Mouse (Mus musculus): Measurements from ENCODE around the gene Slc41a3.

The Slc41a3 gene

GRCm38 (mm10) chr6:90608186-90608585 is 3.7 kb downstream of the Slc41a3 start:
- POLR2A ChIA-PET: interaction anchor here in 3 of 4 experiments (0.6 to 1.9 kb wide), 4 partner anchors 54 to 502 kb away, joined by 3 to 7 read pairs (median 3); no protein-coding TSS in a partner anchor

GRCm38 (mm10) chr6:90610248-90610647 is 5.7 kb downstream of the Slc41a3 start:
- ChIA-PET CTCF (interaction anchor here in 1 of 4 experiments (0.5 kb wide), 1 partner anchor 23 kb away, joined by 3 read pairs; no protein-coding TSS in a partner anchor), POLR2A (no interaction called here)

More at GRCm38 (mm10) chr6:90608186-90608585, 3.7 kb downstream of the Slc41a3 start:
- CTCF ChIA-PET: interaction anchor here (0.5 to 5.2 kb wide), 37 partner anchors 8 to 1381 kb away, joined by 3 to 48 read pairs (median 4); no protein-coding TSS in a partner anchor

GRCm38 (mm10) chr6:90613277-90613676 is 8.8 kb downstream of the Slc41a3 start:
- ChIA-PET CTCF (interaction anchor here in 1 of 4 experiments (2.5 kb wide), 1 partner anchor 124 kb away, joined by 7 read pairs; no protein-coding TSS in a partner anchor), POLR2A (no interaction called here)

- CTCF ChIA-PET: interaction anchor here in 2 of 4 experiments (1.4 to 2.3 kb wide), 2 partner anchors 8 kb away, joined by 6 to 18 read pairs; no protein-coding TSS in a partner anchor
- POLR2A ChIA-PET: no interaction called here
Observed at GRCm38 (mm10) chr6:90615362-90615761, 10.8 kb downstream of the Slc41a3 start.

GRCm38 (mm10) chr6:90615991-90616390 is 11.5 kb downstream of the Slc41a3 start:
- CTCF ChIA-PET: interaction anchor here in 2 of 4 experiments (1.4 to 2.3 kb wide), 3 partner anchors 9 to 188 kb away, joined by 3 to 18 read pairs (median 6); partner anchors contain the start of gene Cfap100 (in 1 of the 2)
- POLR2A ChIA-PET: no interaction called here

DNA sequence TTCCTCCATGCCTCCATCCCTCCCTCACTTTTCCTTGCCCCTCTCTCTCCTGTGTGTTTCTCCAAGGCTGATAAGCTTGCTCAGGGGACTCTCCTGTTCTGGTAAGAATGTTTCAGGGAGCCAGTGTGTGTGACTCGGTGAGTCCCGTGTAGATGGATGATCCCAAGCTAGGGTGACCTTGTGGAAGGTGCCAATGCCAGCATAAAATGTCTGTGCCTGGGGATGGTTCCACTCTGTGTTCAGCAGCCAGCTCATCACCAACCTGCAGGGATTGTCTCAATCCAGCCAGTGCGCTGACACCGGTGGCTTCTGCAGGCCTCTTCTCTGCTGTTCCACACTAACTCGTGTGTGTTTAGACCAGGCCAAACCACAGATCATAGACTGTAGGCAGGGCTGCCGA is 12.0 kb downstream of the Slc41a3 start:
- POLR2A ChIA-PET: no interaction called here
- CTCF ChIA-PET: interaction anchor here in 2 of 4 experiments (1.4 to 2.3 kb wide), 3 partner anchors 9 to 188 kb away, joined by 3 to 18 read pairs (median 6); partner anchors contain the start of gene Cfap100 (in 1 of the 2)

DNA sequence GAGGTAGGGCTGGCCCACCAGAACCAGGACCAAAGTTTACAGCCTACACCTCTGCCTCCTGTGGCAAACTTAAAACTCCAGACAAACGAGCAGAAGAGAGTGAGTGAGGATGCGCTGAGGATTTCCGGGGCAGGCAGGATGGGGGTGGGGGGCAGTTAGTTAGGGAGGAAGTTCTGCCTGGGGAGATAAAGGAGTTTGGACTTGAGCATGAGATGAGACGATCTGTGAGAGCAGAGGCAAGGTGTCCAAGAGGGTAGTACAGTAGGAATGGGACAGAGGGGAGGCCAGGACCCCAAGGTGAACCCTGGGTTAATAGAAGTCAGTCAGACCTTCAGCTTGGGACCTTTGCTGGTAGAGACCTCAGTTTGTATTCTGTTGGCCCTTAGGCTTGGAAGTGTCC is 13.7 kb downstream of the Slc41a3 start:
- CTCF ChIA-PET: interaction anchor here in 3 of 4 experiments (0.8 to 3.3 kb wide), 6 partner anchors 11 to 119 kb away, joined by 3 to 14 read pairs (median 5); no protein-coding TSS in a partner anchor
- POLR2A ChIA-PET: no interaction called here

DNA sequence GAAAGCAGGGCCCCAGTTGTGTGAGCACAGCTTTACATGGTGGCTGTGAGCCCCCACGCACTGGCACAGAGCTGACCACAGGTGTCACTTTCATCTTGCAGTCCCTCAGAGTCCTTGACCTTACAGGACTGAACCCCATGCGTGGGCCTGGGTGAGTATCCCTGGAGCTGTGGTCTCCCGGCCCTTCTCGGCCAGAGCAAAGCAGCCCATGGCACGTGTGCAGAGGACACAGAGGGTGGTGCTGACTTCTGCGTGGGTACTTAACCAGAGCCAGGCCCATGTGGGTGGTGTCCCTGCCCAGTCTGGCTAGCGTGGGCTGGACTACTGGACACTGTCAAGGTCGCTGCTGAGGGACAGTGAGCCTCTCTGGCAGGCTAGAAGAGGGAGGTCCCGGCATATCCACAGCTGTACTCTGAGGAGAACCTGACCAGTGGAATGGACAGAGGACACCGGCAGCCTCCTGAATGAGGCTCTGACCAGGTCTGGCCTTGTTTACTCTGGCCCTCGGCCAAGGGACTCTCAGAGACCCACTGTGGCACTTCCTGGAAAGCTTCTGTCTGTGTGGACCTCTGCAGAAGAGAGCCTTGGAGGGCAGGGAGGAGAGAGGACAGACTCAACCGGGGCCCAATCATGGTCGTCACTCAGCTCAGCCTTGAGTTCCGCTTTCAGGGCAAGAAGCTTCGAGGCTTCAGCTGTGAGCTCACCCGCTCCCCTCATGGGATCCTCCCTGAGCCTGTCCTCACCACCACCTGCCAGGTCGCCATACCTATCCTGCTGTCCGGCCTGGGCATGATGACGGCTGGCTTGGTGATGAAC is 14.5 kb downstream of the Slc41a3 start:
- ChIA-PET POLR2A (no interaction called here), CTCF (interaction anchor here in 3 of 4 experiments (0.5 to 3.3 kb wide), 8 partner anchors 12 to 119 kb away, joined by 3 to 14 read pairs (median 4); no protein-coding TSS in a partner anchor)

DNA sequence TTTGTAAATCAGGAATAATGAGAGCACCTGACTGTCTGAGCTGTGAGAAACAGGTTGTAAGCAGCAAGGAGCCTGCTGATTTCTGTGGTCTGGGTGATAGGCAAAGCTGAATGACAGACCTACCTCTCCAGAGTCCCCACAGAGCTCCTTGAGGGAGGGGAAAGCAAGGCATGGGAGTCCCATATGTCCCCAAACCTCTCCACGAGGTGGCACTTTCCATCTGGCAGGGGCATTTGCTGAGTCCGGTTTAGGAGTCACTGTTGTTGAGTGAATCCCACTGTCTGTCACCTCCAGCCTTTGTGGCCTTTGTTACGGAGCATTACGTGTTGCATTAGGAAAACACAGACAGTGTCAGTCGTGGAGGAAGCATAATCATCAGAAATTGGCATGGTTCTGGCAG is 15.4 kb downstream of the Slc41a3 start:
- CTCF ChIA-PET: interaction anchor here (0.5 to 3.3 kb wide), 6 partner anchors 13 to 1660 kb away, joined by 3 to 16 read pairs (median 9); no protein-coding TSS in a partner anchor
- POLR2A ChIA-PET: no interaction called here

- ChIA-PET POLR2A (no interaction called here), CTCF (interaction anchor here in 1 of 4 experiments (2.3 to 3.3 kb wide), 2 partner anchors 14 kb away, joined by 13 read pairs; no protein-coding TSS in a partner anchor)
Observed at GRCm38 (mm10) chr6:90620791-90621583, 16.5 kb downstream of the Slc41a3 start.

- ChIA-PET CTCF (interaction anchor here in 2 of 4 experiments (1.6 to 2.3 kb wide), 2 partner anchors 15 kb away, joined by 5 to 13 read pairs; no protein-coding TSS in a partner anchor), POLR2A (no interaction called here)
Observed at GRCm38 (mm10) chr6:90621584-90621890, 17.0 kb downstream of the Slc41a3 start.

DNA sequence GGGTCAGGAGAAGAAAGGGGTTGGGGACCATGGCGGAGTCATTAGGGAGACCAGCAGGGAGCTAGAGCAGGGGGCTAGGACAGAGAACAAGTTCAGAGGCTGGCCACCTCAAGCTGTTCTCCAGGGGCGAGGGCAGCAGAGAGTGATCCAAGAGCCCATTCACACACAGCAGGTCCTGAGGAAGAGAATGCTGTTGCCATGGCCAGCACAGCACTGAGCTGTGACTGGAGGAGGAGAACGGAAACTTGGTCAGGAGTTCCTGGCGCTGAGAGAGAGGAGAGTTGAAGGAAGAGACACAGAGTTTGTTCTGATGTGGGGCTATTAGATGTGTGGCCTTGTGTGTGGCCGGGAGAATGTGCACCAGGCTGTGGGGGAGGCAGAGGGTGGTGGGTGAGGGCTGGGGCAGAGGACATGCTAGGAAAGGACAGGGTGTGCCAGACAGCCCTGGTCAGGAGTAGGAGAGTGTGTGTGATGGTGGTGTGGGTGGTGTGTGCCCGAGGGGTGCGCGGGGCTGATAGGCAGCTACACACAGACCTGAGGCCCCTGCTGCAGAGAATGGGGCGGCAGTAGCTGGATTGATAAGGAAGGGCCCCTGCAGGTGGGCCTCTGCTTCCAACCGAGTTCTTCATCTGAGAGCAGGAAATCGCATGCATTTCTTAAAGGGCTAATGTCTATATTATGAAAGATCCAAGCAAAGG is 18.4 kb downstream of the Slc41a3 start:
- POLR2A ChIA-PET: interaction anchor here (0.7 to 1.4 kb wide), 4 partner anchors 11 to 160 kb away, joined by 3 read pairs; no protein-coding TSS in a partner anchor
- CTCF ChIA-PET: interaction anchor here (0.9 to 2.3 kb wide), 5 partner anchors 16 to 115 kb away, joined by 3 to 13 read pairs (median 5); no protein-coding TSS in a partner anchor

- ChIA-PET POLR2A (interaction anchor here in 3 of 4 experiments (0.7 to 1.4 kb wide), 3 partner anchors 11 to 114 kb away, joined by 3 read pairs; no protein-coding TSS in a partner anchor), CTCF (interaction anchor here in 2 of 4 experiments (0.9 to 2.3 kb wide), 3 partner anchors 16 to 114 kb away, joined by 3 to 13 read pairs (median 7); no protein-coding TSS in a partner anchor)
Observed at GRCm38 (mm10) chr6:90623456-90623836, 18.9 kb downstream of the Slc41a3 start.

GRCm38 (mm10) chr6:90624184-90624583 is 19.7 kb downstream of the Slc41a3 start:
- POLR2A ChIA-PET: no interaction called here
- CTCF ChIA-PET: interaction anchor here in 2 of 4 experiments (0.9 to 1.6 kb wide), 2 partner anchors 17 kb away, joined by 4 to 7 read pairs; no protein-coding TSS in a partner anchor

GRCm38 (mm10) chr6:90624733-90625132 is 20.2 kb downstream of the Slc41a3 start:
- CTCF ChIA-PET: interaction anchor here in 2 of 4 experiments (0.9 to 4.9 kb wide), 2 partner anchors 17 to 18 kb away, joined by 4 to 22 read pairs; no protein-coding TSS in a partner anchor
- POLR2A ChIA-PET: interaction anchor here in 1 of 4 experiments (1.7 kb wide), 1 partner anchor 24 kb away, joined by 3 read pairs; no protein-coding TSS in a partner anchor

GRCm38 (mm10) chr6:90625207-90625994 is 20.9 kb downstream of the Slc41a3 start:
- POLR2A ChIA-PET: interaction anchor here in 1 of 4 experiments (0.5 to 1.7 kb wide), 2 partner anchors 25 to 985 kb away, joined by 3 to 7 read pairs; no protein-coding TSS in a partner anchor
- CTCF ChIA-PET: interaction anchor here in 3 of 4 experiments (0.5 to 4.9 kb wide), 6 partner anchors 18 to 1269 kb away, joined by 3 to 22 read pairs (median 4); no protein-coding TSS in a partner anchor

- ChIA-PET CTCF (interaction anchor here in 2 of 4 experiments (0.7 to 4.9 kb wide), 3 partner anchors 20 to 110 kb away, joined by 5 to 22 read pairs (median 8); no protein-coding TSS in a partner anchor), POLR2A (interaction anchor here in 1 of 4 experiments (0.6 kb wide), 1 partner anchor 89 kb away, joined by 3 read pairs; no protein-coding TSS in a partner anchor)
Observed at GRCm38 (mm10) chr6:90627556-90627955, 23.0 kb downstream of the Slc41a3 start.
